Mouse (Mus musculus): Measurements from ENCODE around the gene Slc39a9. TPM values are rescaled to one million over a fixed set of nuclear protein-coding genes. Genes with fewer than 3 reads are reported as not detected.
A peak's percentile ranks its signal among the peaks of the same experiment; 100 is the strongest.

Gene Slc39a9
- total RNA-seq, 2 experiments from 2014 or later, result 11.8 to 14.2 TPM

DNA sequence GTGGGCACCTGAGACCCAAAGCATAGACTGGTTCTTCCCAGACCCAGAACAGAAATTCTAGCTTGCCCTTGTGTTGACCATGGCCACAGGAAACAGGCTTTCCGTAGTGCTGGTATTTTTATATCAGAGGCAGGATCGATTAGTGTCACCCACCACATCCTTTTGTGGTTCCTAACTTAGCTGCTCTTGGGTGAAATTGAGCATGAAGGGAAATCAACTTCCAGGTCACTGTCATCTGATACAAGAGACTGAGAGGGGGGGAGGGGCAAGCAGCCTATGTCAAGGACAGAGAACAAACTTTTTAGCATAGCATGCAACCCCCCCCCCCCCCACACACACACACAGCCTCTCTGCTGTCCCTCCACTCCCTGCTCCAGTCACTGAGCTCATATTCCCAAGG, 75.5 kb downstream of the Slc39a9 start:
- no peak for DNase-seq

- DNase-seq, result no peak
These were observed 76.8 kb downstream of the Slc39a9 start for GRCm38 (mm10) chr12:80720507-80720906.

DNA sequence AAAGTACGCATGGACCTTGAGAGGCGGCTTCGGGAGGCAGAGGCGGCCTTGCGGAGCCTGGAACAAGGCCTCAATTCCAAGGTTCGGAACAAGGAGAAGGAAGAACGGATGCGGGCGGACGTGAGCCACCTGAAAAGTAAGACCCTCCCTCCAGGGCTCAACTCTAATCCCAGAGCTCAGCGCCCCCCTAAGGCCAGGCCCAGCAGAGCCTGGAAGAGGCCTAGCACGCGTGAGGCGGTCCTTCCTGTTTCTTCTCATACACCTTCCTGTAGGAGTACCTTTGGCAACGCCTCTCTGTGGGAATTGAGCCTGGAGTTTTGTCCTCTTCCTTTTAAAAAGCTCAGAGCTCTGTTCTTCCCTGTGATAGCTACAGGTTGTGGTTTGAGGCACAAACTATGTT, 77.8 kb downstream of the Slc39a9 start:
- DNase-seq, result no peak

- DNase-seq, result peak; percentile 91
These were observed 81.3 kb downstream of the Slc39a9 start for GRCm38 (mm10) chr12:80724853-80725559.

DNA sequence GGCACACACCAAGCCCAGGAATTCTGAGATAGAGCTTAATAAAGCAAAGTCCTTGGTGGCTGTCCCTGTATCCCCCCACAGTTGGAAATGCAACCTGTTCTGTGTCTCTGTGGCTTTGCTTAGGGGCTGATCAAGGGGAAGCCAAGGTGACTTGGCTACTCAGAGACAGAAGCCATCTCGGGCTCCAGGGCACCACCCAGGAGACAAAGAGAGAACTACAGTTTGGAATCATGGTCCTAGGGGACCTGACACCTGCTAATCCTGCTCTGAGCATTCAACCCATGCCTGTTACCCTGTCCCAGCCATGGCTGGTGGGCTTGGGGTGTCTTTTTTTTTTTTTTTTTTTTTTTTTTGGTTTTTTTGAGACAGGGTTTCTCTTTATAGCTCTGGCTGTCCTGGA, 84.5 kb downstream of the Slc39a9 start:
- DNase-seq, result no peak

- no peak for DNase-seq
These were observed 85.1 kb downstream of the Slc39a9 start for GRCm38 (mm10) chr12:80728814-80729213.

- DNase-seq, result no peak
These were observed 86.3 kb downstream of the Slc39a9 start for GRCm38 (mm10) chr12:80729758-80730530.

DNA sequence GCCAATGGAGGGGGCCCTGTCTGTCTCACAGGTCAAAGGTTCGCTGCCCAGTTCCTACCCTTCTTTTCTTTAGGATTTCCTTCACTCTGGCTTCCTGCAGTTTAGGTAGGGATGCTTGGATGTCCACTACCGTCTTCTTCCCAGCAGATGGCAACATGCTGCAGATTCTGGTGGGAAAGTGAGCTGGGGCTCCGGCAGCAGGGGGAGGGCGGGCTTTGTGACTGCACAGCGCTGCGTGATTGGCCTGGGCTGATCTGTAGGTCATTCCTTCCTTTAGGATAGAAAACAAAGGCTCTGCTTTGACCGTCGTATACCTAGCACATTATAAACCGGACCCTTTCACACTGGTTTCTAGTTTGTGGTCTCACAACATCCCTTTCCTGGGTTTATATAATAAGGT, 86.9 kb downstream of the Slc39a9 start:
- DNase-seq, result peak; percentile 50

Other genes with a start within 250 kb of the Slc39a9 start
- gene Dcaf5, start 207.3 kb upstream of the Slc39a9 start, total RNA-seq (2021), result 10 to 100 TPM; 28.9 to 37.2 TPM
- gene Exd2, start 180.8 kb upstream of the Slc39a9 start, total RNA-seq (2021), result 10 to 100 TPM; 29.6 to 43.4 TPM
- gene Galnt16, start 125.6 kb upstream of the Slc39a9 start, total RNA-seq (2021), result 10 to 100 TPM; 15.9 to 20.7 TPM
- 10 to 100 TPM; 36.9 to 44.7 TPM for gene Erh, start 458 bp downstream of the Slc39a9 start, total RNA-seq (2021)
- gene Plekhd1, start 48.7 kb downstream of the Slc39a9 start, total RNA-seq (2021), result under 1 TPM; 0.21 to 0.43 TPM
- gene Ccdc177, start 116.8 kb downstream of the Slc39a9 start, total RNA-seq (2021), result under 1 TPM; 0.07 to 0.09 TPM
- gene Susd6, start 146.6 kb downstream of the Slc39a9 start, total RNA-seq (2021), result 10 to 100 TPM; 28.6 to 29.2 TPM

Data from gastrocnemius, postnatal 10 days (tissue).